Mouse (Mus musculus): Measurements from ENCODE around the gene Tmem208.

DNA sequence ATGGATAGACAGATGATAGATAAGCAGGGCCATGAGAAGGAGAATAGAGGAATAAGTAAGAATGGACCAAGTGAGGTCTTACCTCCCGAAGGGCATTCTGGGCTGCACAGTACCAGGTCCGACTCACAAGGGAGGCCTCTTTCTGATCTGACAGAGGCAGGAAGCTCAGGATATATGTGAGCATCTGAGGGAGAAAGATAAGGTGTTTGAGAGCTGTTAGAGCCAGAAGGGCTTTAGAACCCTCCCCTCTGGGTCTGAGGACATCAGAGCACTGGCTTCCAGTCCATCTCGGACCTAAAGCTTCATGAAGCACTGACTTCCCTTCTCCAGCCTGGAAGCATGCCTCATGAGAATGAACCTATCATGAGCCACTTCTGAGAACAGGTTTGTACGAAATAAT is 3.0 kb upstream of the Tmem208 start:
- TF ChIP-seq CTCF (conservative IDR thresholded peaks at IDR 0.05; ENCODE audit: insufficient read depth, insufficient read length, low read depth, low read length), result no peak
- TF ChIP-seq POLR2A (IDR thresholded peaks at IDR 0.05; ENCODE audit: low read depth, low read length), result no peak
